Mouse (Mus musculus) inflammation-experienced regulatory T-cells, adult 6 months (primary cell): Measurements from ENCODE around the gene Gfi1. TPM values are rescaled to one million over a fixed set of nuclear protein-coding genes. Genes with fewer than 3 reads are reported as not detected.

ENCODE experiments used
- polyA plus RNA-seq, 3 experiments: library from polyadenylated mRNA; unstranded; fragments of 100-300 nt; shearing (Covaris generic); gene quantifications; one replicate each; pipeline ENCODE4 v1.2.1; 2017

Gene Gfi1
- polyA plus RNA-seq, 3 experiments from 2014 or later = 2.0 to 7.4 (median 5.5) TPM

Other genes starting within 250 kb of the Gfi1 start
- 1 to 10 TPM in 2 of 3 experiments, under 1 TPM in 1; 0.63 to 1.5 (median 1.1) TPM for gene Gm42669, start 218.4 kb downstream of the Gfi1 start, polyA plus RNA-seq
- gene 1700028K03Rik, start 191.3 kb downstream of the Gfi1 start, polyA plus RNA-seq = under 1 TPM; 0.20 to 0.34 (median 0.32) TPM
- 10 to 100 TPM; 36.2 to 42.6 (median 42.6) TPM for gene Rpap2, start 128.7 kb downstream of the Gfi1 start, polyA plus RNA-seq
- gene Glmn, start 128.1 kb downstream of the Gfi1 start, polyA plus RNA-seq = 10 to 100 TPM; 25.3 to 34.8 (median 29.2) TPM
- gene Ube2d2b, start 104.1 kb upstream of the Gfi1 start, polyA plus RNA-seq = not detected
- gene Evi5, start 149.1 kb upstream of the Gfi1 start, polyA plus RNA-seq = 1 to 10 TPM in 2 of 3 experiments, under 1 TPM in 1; 0.57 to 1.3 (median 1.3) TPM
- gene Rpl5, start 174.5 kb upstream of the Gfi1 start, polyA plus RNA-seq = 100 to 1,000 TPM in 1 of 3 experiments, 10 to 100 TPM in 2; 47.1 to 105 (median 92.6) TPM